Mouse (Mus musculus) heart, adult 8-10 months (tissue): ENCODE data around the gene Erfe. TPM values are rescaled to one million over a fixed set of nuclear protein-coding genes. Genes with fewer than 3 reads are reported as not detected.

ENCODE experiments used
- DNase-seq: peaks from one replicate; pipeline ENCODE4 v3.0.0; 2022; ENCODE audit warnings: low spot score
- total RNA-seq, 4 experiments: library from RNA; stranded (reverse); gene quantifications; 2 replicates each; pipeline ENCODE4 v1.2.4; 2022

The Erfe gene
- total RNA-seq, 4 experiments from 2014 or later = 0.09 TPM; not detected in 3

- DNase-seq = no peak
These were observed 7.2 kb downstream of the Erfe start for GRCm38 (mm10) chr1:91373414-91373835.

DNA sequence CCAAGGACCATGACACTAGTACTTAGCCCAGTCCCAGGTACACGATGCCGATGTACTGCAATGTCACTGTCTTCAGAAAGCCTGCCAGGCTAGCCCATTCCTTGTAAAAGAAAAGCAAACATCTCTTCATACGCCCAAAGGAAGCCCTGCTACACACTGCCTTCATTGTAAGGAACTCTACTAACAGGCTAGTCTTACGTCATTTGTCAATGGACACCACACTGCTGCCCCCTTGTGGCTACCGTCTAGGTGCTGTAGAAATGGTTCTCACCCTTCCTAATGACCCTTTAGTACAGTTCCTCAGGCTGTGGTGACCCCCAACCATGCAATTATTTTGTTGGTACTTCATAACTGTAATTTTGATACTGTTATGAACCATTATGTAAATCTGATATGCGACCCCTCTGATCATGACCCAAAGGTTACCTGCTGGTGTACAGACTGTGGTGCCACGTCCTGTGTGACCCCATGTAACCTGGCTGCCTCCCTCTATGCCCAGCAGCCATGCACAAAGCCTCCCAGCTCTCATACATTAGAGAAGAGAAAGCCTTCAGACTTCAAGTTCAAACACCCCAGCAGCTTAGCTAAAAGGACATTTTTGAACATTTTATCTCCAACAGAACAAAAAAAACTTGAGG is 14.3 kb downstream of the Erfe start:
- DNase-seq = peak; percentile 69

- no peak for DNase-seq
These were observed 14.9 kb downstream of the Erfe start for GRCm38 (mm10) chr1:91381091-91381471.

DNA sequence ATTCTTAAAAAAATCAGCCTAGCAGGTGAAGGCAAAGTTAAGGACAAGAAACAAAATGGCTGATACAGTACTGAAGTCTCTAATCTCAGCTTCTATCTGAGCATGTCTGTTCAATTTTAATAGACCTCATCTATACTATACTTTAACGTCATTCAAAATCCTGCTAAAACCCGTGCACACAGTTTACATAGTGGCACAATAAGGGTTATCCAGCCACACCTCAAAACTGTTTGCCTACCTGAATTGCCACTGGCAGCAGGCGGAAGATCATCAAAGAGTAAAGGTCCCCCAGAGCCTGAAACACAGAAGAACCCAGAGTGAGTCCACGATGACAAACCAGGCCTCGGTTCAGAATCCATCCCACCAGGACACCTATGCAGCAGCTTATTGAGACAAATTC is 24.1 kb downstream of the Erfe start:
- DNase-seq = no peak

GRCm38 (mm10) chr1:91397927-91398259 is 31.7 kb downstream of the Erfe start:
- DNase-seq = no peak

DNA sequence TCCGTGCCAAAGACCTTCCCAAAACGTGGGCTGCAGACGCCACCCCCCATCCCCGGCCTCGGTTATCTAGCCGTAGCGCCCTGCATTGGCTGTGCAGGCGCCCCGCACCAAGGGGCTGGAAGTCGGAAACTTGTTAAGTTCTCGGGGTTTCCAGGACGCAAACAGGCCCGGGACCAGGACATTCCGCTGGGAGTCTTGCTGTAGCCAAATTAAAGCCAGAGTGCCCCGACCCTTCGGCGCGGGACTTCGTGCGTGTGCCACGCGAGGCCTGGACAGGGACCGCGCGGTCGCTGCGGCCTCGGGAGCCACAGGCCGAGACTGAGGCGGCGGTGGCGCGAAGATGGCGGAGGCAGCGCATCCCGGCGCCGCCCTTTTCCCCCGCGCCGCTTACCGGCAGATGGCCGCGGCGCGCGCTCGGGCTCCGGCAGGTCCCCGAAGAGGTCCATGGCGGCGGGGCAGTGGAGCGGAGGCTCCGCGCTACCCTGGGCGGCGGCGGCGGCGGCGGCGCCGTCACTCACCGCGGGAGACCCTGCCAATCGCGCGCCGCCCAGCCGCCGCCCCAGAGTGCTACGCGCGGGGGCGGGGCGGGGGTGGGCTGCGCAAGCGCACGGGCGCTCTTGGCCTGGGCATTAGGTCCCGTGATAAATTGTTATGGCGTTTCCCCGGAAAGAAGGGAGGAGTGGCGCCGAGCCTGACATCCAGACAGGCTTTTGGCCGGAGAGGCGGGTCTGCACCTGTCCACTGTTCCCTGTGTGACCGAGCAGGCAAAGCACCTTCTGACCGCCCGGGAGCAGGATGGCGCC is 32.2 kb downstream of the Erfe start, which contains the start of gene Ilkap:
Ilkap (minus strand) TSS at position 556 of the 803 bp plus-strand sequence.
- peak; percentile 81 for DNase-seq

- DNase-seq = no peak
These were observed 38.7 kb downstream of the Erfe start for GRCm38 (mm10) chr1:91404976-91405375.

GRCm38 (mm10) chr1:91405406-91406169 is 39.4 kb downstream of the Erfe start:
- no peak for DNase-seq

DNA sequence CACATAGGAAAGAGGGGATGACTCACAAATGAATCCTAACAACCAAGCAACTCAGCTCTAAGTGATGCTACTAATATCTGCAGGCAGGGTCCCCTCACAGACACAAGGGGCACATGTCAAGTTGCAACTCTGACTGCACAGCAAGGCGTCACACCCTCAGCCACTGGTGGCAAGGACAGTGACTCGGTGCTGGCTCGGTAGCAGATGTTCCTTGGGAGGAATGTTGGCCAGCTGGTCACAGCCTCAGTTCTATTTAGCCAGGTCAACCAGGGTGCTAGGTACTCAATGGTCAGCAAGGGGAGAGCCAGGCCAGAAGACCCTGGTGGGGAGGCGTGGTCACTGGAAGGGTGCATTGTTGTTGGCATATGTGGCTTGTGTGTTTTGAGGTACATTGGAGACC is 41.6 kb downstream of the Erfe start:
- no peak for DNase-seq

- no peak for DNase-seq
These were observed 45.5 kb downstream of the Erfe start for GRCm38 (mm10) chr1:91411631-91412285.

- DNase-seq = no peak
These were observed 46.2 kb downstream of the Erfe start for GRCm38 (mm10) chr1:91412286-91413029.

DNA sequence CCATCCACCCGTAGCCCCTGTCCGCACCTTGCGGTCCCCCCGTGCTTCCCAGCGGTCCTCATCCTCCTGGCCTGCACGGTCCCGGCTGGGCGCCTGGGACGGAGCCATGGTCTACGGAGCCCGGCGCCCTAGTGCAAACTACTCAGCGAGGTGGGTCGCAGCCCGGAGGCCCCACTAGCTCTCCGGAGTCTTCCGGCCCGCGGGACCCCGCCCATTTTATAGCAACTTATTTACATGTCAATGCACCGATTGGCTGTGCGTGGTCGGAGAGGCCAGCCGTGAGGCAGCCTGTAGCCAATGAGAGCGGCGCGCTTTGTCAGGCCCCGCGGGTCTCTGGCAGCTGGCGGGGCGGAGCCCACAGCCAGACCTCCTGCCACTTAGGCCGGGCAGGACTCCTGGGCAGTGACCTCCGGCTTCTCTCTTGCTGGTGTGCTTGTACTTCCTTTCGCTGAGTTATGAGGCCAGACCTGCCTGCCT is 46.8 kb downstream of the Erfe start:
- peak; percentile 95 for DNase-seq

DNA sequence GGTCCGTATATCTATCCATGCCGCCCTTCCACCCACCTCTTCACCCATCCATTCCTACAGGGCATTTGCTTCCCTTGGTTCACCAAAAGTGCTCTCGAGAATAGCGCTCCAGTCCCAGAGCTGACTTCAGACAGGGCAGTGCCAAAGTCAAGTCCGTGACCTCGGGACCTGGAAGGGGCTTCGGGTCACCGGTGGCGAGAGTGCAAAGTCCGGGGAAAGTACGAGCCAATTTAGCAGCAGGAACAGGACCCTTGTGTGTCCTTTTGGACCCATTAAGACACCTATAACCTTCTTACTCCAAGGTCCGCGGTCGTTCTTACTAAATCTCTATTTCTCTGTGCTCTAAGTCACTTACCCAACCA is 47.3 kb downstream of the Erfe start:
- no peak for DNase-seq

DNA sequence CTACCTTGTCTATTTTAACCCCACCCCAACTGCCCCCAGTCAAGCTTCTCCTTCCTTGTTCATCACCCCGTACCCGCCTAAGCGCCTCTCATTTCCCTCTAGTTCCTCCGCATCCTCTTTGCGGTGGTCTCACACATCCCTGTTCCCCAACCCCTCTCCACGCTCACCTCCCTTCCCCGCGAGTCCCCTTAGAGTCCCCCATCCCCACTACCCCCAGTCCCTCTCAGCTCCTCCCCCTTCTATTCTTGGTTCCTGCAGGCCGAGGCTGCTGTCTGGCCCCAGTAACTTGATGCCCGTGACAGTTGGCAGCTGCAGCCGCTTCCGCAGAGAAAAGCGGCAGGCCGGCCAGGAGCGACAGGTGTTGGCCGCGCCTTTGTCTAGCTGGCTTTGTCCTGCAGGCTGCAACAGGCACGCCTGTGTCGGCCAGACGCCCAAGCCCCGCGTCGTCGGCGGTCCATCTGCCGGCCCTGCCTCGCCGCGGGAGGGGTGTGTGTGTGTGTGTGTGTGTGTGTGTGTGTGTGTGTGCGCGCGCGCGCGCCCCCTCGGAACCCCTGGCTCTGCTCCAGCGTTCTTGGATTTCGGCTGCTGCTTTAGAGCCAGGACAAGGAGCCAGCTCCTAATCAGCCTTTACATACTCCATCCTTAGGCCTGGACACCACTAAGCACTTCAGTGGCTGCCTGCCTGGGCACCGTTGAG is 47.8 kb downstream of the Erfe start, which contains the start of gene Hes6:
Hes6 (minus strand) TSS at position 141 of the 697 bp plus-strand sequence.
- DNase-seq = peak; percentile 66

DNA sequence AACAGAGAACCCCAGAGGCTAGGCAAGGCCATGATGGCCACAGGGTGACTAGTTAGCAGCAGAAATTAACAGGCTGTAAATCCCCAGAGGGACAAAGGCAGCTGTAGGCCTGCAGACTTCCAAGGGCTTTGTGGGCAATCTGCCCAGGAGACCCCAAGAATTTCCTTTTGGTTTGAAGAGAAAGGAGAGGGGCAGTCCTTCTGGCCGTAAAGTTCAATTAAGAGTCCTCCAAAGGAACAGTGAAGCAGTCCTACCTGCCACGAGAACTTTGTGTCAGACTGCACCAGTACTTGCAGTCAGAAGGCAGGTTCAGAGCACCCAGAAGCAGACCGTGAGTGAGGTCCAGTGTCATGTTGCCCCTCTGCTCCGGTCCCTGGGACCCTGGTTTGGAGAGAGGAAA is 48.7 kb downstream of the Erfe start:
- no peak for DNase-seq

DNA sequence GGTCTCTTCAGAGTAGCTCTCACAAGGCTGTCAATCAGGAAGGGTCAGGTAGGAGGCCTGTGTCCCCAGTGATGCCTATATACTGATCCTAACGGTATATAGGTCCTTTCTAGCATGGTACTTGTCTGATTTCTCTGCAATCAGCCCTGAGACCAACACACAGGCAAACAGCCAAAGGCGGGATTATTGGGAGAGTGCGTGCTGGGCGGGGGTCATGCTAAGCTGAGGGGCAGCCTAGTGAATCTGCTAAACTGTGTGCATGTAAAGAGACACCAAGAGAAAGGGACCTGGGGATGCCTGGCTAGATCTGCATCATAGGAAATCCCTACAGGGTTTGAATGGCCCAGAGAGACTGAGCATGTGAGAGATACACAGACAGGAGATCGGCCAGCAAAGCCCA is 49.1 kb downstream of the Erfe start:
- DNase-seq = no peak

DNA sequence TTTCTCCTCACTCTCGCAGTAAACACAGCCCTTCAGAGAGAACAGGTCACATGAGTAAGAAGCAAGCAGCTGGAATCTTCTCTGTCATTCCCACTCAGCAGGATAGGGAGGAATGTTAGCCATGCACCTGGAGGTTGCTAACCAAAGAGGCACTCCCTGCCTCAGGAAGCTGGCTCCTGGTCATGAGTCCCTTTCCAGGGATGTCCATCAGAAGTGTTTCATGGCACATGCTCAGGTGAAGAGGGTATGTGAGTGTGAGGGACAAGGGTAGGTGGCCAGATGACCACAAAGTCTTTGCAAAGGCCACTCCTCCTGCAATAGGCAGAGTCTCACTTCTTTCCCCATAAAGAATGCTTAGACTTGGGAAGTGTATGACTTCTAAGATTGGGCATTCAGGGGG is 51.8 kb downstream of the Erfe start:
- DNase-seq = no peak

DNA sequence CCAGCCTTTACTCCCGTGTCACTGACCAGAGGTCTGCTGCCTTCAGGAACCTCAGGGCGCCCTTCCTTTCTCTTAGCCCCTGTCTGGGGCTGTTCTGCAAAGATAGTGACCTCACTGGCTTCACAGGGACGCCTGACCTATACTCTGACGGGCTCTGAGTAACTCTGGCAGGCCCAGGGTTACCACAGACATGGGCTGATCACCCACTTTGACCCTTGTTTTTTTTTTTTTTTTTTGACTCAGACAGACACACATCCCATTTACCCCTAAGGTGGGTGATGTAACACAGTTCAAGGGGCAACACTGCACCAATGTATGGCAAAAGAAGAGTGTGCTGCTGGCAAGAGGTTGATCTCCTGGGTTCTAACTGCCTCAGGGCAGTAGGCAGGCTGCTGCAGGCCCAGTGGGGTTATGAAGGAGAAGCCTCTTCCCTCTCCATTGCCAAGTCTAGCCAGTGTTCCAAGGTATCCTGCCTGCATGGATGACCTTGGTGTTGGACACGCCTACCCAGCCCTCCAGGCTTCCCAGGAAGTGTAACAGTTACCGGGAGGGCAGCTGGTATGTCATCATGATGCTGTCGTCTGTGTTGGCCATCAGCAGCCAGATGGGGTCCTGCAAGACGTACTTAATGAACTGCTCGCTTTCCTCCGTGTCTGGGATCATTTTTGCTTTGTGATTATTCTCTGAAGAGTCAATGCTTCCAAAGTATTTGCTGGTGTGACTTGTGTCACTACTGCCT is 53.8 kb downstream of the Erfe start:
- no peak for DNase-seq

DNA sequence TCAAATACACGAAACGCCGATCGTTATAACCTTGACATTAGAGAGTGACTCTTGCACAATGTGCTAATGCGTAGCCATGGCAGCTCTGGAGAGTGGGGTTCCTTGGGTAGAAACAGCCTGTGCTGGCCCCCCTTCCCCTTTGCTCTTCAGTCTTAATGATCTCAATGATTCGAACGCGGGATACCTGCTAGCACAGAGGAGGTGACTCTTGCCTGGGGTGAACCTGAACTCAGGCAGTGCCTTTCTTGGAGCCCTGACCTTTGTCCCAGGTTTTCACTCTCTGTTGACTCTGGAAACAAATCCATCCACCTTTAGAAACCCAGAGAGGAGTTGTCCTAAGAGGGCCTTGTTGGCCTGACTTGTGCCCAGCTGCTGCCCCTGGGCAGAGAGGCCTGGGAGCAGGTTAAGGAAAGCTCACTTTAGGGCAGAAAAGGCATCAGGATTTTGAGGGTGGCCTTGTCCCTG is 54.4 kb downstream of the Erfe start:
- DNase-seq = no peak
